Mouse (Mus musculus) heart, adult 2 months (tissue): Measurements from ENCODE around the gene Olfr1341.

Source experiments
- CTCF ChIP-seq: fragments of 200-600 bp; IDR thresholded peaks from 2 replicates; pipeline ENCODE4 v1.8.1; 2022; ENCODE audit warnings: antibody characterized with exemption, mild to moderate bottlenecking, moderate library complexity
- POLR2A ChIP-seq: fragments of 200-500 bp; IDR thresholded peaks from 2 replicates; pipeline ENCODE4 v1.6.1; 2011; ENCODE audit warnings: mild to moderate bottlenecking, low read depth, low read length, control low read depth; ENCODE audit not compliant: insufficient read depth

DNA sequence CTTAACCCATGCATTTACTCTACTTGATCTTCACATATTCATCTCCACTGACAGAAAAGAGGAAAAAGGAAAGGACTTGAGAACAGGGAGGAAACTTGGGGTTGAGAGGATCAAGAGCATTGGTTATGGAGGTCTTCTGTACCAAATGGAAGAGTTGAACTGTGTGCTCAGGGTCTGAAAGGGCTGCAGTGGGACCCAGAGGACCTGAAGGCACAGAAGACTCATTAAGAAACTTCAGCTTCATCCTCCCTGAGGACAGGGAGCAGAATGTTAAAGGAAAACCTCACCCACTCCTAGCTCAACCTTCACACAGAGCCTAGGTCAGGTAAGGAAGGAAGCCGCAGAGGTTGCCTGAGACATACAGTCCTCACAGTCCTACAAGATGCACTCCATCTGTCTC, 28.6 kb downstream of the Olfr1341 start, which contains the start of gene Olfr1339:
- no peak for TF ChIP-seq POLR2A
- no peak for TF ChIP-seq CTCF
